Mouse (Mus musculus) myocyte (in vitro differentiated cells): ENCODE results near the gene Gm867. TPM values are rescaled to one million over a fixed set of nuclear protein-coding genes. Genes with fewer than 3 reads are reported as not detected.

ENCODE experiments used
- H3K27me3 ChIP-seq: one replicate; pipeline ENCODE4 v1.6.1; 2011; ENCODE audit not compliant: control insufficient read depth, insufficient read depth, insufficient read length
- H3K36me3 ChIP-seq: one replicate; pipeline ENCODE4 v1.6.1; 2011; ENCODE audit not compliant: control insufficient read depth, insufficient read depth
- H3K4me2 ChIP-seq: one replicate; pipeline ENCODE4 v1.6.1; 2011; ENCODE audit warnings: low read depth, control low read depth
- H3K4me3 ChIP-seq: one replicate; pipeline ENCODE4 v1.5.1; 2011; ENCODE audit warnings: mild to moderate bottlenecking, control low read depth, moderate library complexity
- H3K79me2 ChIP-seq: one replicate; pipeline ENCODE4 v1.6.1; 2011; ENCODE audit not compliant: control insufficient read depth, insufficient read depth
- H3ac ChIP-seq: one replicate; pipeline ENCODE4 v1.6.1; 2011; ENCODE audit not compliant: control insufficient read depth, insufficient read length
- CEBPB ChIP-seq: IDR thresholded peaks from 2 replicates; pipeline ENCODE4 v1.6.1; 2011; ENCODE audit warnings: mild to moderate bottlenecking, moderate library complexity; ENCODE audit not compliant: poor library complexity, insufficient read depth, severe bottlenecking
- E2F4 ChIP-seq: IDR thresholded peaks from one replicate; pipeline ENCODE4 v1.6.1; 2011; ENCODE audit warnings: mild to moderate bottlenecking, control low read depth, moderate library complexity; ENCODE audit not compliant: insufficient read depth
- MAX ChIP-seq: IDR thresholded peaks from one replicate; pipeline ENCODE4 v1.6.1; 2011; ENCODE audit warnings: low read depth, mild to moderate bottlenecking, control low read depth
- MYOD1 ChIP-seq, 3 experiments: IDR thresholded peaks; one replicate each; pipeline ENCODE4 v1.6.1; 2011; ENCODE audit warnings: control low read depth in 2 of 3, low read depth in 2 of 3, mild to moderate bottlenecking in 2 of 3, moderate library complexity in 1 of 3; ENCODE audit not compliant: insufficient read length in 2 of 3, control insufficient read depth in 1 of 3
- MYOG ChIP-seq, 3 experiments: IDR thresholded peaks; one replicate each; pipeline ENCODE4 v1.6.1; 2011; ENCODE audit warnings: control low read depth in 2 of 3, low read depth in 2 of 3, mild to moderate bottlenecking in 2 of 3; ENCODE audit not compliant: insufficient read length in 2 of 3, control insufficient read depth in 1 of 3, insufficient read depth in 1 of 3
- POLR2A ChIP-seq: IDR thresholded peaks from one replicate; pipeline ENCODE4 v1.6.1; 2011; ENCODE audit warnings: low read depth, mild to moderate bottlenecking, control low read depth, moderate library complexity; ENCODE audit not compliant: insufficient read length
- POLR2AphosphoS2 ChIP-seq: IDR thresholded peaks from one replicate; pipeline ENCODE4 v1.6.1; 2011; ENCODE audit warnings: low read depth, control low read depth; ENCODE audit not compliant: insufficient read length
- REST ChIP-seq: IDR thresholded peaks from one replicate; pipeline ENCODE4 v1.6.1; 2011; ENCODE audit warnings: mild to moderate bottlenecking, control low read depth, moderate library complexity; ENCODE audit not compliant: insufficient read depth, insufficient read length
- SRF ChIP-seq: IDR thresholded peaks from one replicate; pipeline ENCODE4 v1.6.1; 2011; ENCODE audit warnings: low read depth; ENCODE audit not compliant: control insufficient read depth, insufficient read length
- TCF12 ChIP-seq: IDR thresholded peaks from one replicate; pipeline ENCODE4 v1.6.1; 2011; ENCODE audit warnings: mild to moderate bottlenecking, control low read depth; ENCODE audit not compliant: poor library complexity, insufficient read depth, severe bottlenecking
- TCF3 ChIP-seq: IDR thresholded peaks from one replicate; pipeline ENCODE4 v1.6.1; 2011; ENCODE audit warnings: low read depth, control low read depth; ENCODE audit not compliant: insufficient read length
- USF1 ChIP-seq: IDR thresholded peaks from one replicate; pipeline ENCODE4 v1.6.1; 2011; ENCODE audit warnings: low read depth, mild to moderate bottlenecking, control low read depth, moderate library complexity
- polyA plus RNA-seq: library from polyadenylated mRNA; unstranded; fragments of >200 nt; fragmentation: generic; extraction: Trizol; gene quantifications from one replicate; pipeline ENCODE4 v1.2.1, GENCODE M21; 2012; ENCODE audit warnings: missing spikeins

Gene Gm867
- polyA plus RNA-seq, 1 experiment: 3.2 TPM

GRCm38 (mm10) chr10:75932891-75933290 is 7.6 kb downstream of the Gm867 start, which contains the start of gene Chchd10:
TSS of gene Chchd10 (plus strand) at chr10:75933130.
- no peaks in the 10 kb centered on the region for H3K27me3 ChIP-seq
- H3K4me3 ChIP-seq: peak within 1 kb of the TSS; percentile 74
- H3K79me2 ChIP-seq: peaks cover 34% of the 10 kb centered on the region
- peaks cover under 1% of the 10 kb centered on the region for H3K36me3 ChIP-seq
- peak within 1 kb of the TSS; percentile 73 for H3ac ChIP-seq
- TF ChIP-seq E2F4 (no peak), TCF12 (no peak), CEBPB (no peak), MYOG (IDR thresholded peaks at IDR 0.05; ENCODE audit: control insufficient read depth in 1 of 3, insufficient read depth in 1 of 3, insufficient read length in 2 of 3, low read depth in 2 of 3) (no peak)
- peak within 1 kb of the TSS; percentile 97 for H3K4me2 ChIP-seq

- TF ChIP-seq POLR2AphosphoS2 (peak; percentile 98), POLR2A (peak; percentile 98), E2F4 (no peak), MYOD1 (IDR thresholded peaks at IDR 0.05; ENCODE audit: control insufficient read depth in 1 of 3, insufficient read length in 2 of 3, low read depth in 2 of 3) (peak in 1 of 3 experiments; percentile 13)
- no peaks in the 10 kb centered on the region for H3K27me3 ChIP-seq
- peak overlapping the region; percentile 74 for H3K4me3 ChIP-seq
- H3K36me3 ChIP-seq: peaks cover 8% of the 10 kb centered on the region
- H3K79me2 ChIP-seq: peaks cover 34% of the 10 kb centered on the region
- peak overlapping the region; percentile 97 for H3K4me2 ChIP-seq
- H3ac ChIP-seq: peak overlapping the region; percentile 73
Observed at GRCm38 (mm10) chr10:75932081-75932678, 8.3 kb downstream of the Gm867 start.

DNA sequence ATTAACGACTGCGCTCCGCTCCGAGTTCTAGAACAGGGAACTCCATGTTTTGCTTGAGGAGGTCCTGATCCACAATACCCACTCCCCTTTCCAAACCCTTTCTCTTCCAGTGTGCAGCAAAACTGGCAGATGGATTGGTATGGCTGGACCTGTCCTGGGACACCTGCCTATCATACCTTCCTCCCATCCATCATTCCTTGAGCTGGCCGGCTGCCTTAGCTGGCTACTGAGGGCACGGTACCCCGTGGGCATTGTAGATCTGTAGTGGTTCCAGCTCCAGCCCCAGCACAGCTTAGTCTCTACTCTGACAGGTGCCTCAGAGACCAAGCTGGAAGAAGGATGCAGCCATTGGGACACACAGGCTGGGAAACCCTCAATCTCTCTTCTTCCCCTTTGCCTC is 9.2 kb downstream of the Gm867 start:
- TF ChIP-seq E2F4 (no peak), TCF12 (no peak), POLR2A (peak; percentile 37), USF1 (no peak), MYOD1 (IDR thresholded peaks at IDR 0.05; ENCODE audit: control insufficient read depth in 1 of 3, insufficient read length in 2 of 3, low read depth in 2 of 3) (no peak), POLR2AphosphoS2 (peak; percentile 73), CEBPB (no peak), REST (no peak), MAX (no peak)
- no peaks in the 10 kb centered on the region for H3K27me3 ChIP-seq
- H3K79me2 ChIP-seq: peaks cover 34% of the 10 kb centered on the region
- H3K36me3 ChIP-seq: peaks cover 8% of the 10 kb centered on the region
- peak overlapping the region; percentile 74 for H3K4me3 ChIP-seq
- peak overlapping the region; percentile 83 for H3K4me2 ChIP-seq
- H3ac ChIP-seq: peak overlapping the region; percentile 73

- TF ChIP-seq MYOG (IDR thresholded peaks at IDR 0.05; ENCODE audit: control insufficient read depth in 1 of 3, insufficient read depth in 1 of 3, insufficient read length in 2 of 3, low read depth in 2 of 3): no peak
- peak; percentile 48 for TF ChIP-seq POLR2AphosphoS2
- TF ChIP-seq POLR2A: peak; percentile 23
- Histone ChIP-seq H3K4me2 (peak overlapping the region; percentile 83), H3ac (no peak overlapping the region), H3K4me3 (peak overlapping the region; percentile 74), H3K27me3 (no peaks in the 10 kb centered on the region), H3K79me2 (peaks cover 34% of the 10 kb centered on the region), H3K36me3 (peaks cover 15% of the 10 kb centered on the region)
Observed at GRCm38 (mm10) chr10:75930304-75930703, 10.2 kb downstream of the Gm867 start.

DNA sequence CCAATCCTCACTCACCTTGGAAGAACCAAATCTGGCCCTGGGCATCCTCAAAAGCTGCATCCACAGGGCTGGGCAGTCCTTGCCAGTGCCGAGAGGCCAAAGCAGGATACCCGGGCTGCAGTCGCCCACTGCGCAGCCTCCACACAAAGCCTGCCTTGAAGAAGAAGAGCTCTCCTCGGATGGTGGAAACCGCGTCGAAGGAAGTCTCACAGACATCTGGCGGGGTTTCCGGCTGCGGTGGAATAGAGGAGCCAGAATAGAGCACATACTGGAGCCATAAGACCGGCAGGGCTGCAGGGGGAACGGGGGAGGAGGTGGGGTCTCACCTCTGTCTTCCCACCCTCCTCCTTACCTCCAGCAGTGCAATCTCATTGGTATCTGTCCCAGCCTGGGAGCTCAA is 14.1 kb downstream of the Gm867 start:
- no peak for TF ChIP-seq MYOG (IDR thresholded peaks at IDR 0.05; ENCODE audit: control insufficient read depth in 1 of 3, insufficient read depth in 1 of 3, insufficient read length in 2 of 3, low read depth in 2 of 3)
- no peak for TF ChIP-seq TCF3
- TF ChIP-seq POLR2AphosphoS2: no peak
- TF ChIP-seq MYOD1 (IDR thresholded peaks at IDR 0.05; ENCODE audit: control insufficient read depth in 1 of 3, insufficient read length in 2 of 3, low read depth in 2 of 3): no peak
- no peak for TF ChIP-seq REST
- Histone ChIP-seq H3K79me2 (peaks cover 27% of the 10 kb centered on the region), H3K4me2 (no peak overlapping the region), H3K36me3 (peaks cover 34% of the 10 kb centered on the region), H3K27me3 (no peaks in the 10 kb centered on the region), H3K4me3 (no peak overlapping the region), H3ac (no peak overlapping the region)

DNA sequence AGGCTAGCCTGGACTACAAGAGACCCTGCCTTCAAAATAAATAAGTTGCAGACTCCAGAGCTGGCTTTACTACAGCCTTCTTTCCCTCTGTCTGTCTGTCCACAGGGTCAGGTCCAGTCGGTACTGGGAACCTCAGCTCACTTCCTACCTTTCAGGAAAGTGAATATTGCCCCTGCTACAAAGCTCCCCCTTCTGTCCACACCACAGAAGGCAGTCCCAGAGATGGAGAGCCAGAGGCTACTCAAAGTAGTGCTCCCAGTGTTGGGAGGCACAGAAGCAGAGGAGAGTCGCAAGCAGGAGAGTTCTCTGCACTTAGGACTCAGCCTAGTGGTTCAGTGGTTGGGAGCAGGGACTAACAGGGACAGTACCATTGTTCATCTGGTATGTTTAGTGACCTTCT is 16.1 kb downstream of the Gm867 start:
- peaks cover 34% of the 10 kb centered on the region for H3K36me3 ChIP-seq
- TF ChIP-seq POLR2A (no peak), CEBPB (no peak), E2F4 (no peak), POLR2AphosphoS2 (no peak), SRF (no peak), MYOD1 (IDR thresholded peaks at IDR 0.05; ENCODE audit: control insufficient read depth in 1 of 3, insufficient read length in 2 of 3, low read depth in 2 of 3) (no peak), USF1 (no peak), REST (no peak), TCF12 (no peak), MAX (no peak), MYOG (IDR thresholded peaks at IDR 0.05; ENCODE audit: control insufficient read depth in 1 of 3, insufficient read depth in 1 of 3, insufficient read length in 2 of 3, low read depth in 2 of 3) (no peak), TCF3 (no peak)
- no peak overlapping the region for H3K4me2 ChIP-seq
- H3K4me3 ChIP-seq: no peak overlapping the region
- no peak overlapping the region for H3ac ChIP-seq
- H3K27me3 ChIP-seq: no peaks in the 10 kb centered on the region
- H3K79me2 ChIP-seq: peaks cover 26% of the 10 kb centered on the region
